Mouse (Mus musculus) intestine, postnatal 0 days (tissue): Measurements from ENCODE around the gene Tceal7. TPM values are rescaled to one million over a fixed set of nuclear protein-coding genes. Genes with fewer than 3 reads are reported as not detected.
"Not testable (repeated sequence)": the region's sequence is repeated elsewhere in the genome, so short reads cannot be mapped to it uniquely, and the experiment has no call there.

Source experiments
- ATAC-seq: fragments of 200-750 bp; cut with Nextera tagmentation; 2 replicates; pipeline ENCODE4 v1.8.0; 2017; ENCODE audit warnings: mild to moderate bottlenecking, moderate TSS enrichment, moderate library complexity
- H3K27ac ChIP-seq: fragments of 300-500 bp; sonication (generic); 2 replicates; pipeline ENCODE4 v1.5.1; 2014; ENCODE audit warnings: mild to moderate bottlenecking, low read depth, low read length, moderate library complexity
- H3K27me3 ChIP-seq: fragments of 300-500 bp; sonication (generic); replicated peaks from 2 replicates; pipeline ENCODE4 v1.6.1; 2014; ENCODE audit warnings: low read length, mixed read lengths; ENCODE audit not compliant: control insufficient read depth, insufficient read depth
- H3K36me3 ChIP-seq: fragments of 300-500 bp; sonication (generic); 2 replicates; pipeline ENCODE4 v1.6.1; 2014; ENCODE audit warnings: mild to moderate bottlenecking, moderate library complexity; ENCODE audit not compliant: control insufficient read depth, insufficient read depth
- H3K4me1 ChIP-seq: fragments of 300-500 bp; sonication (generic); replicated peaks from 2 replicates; pipeline ENCODE4 v1.6.1; 2014; ENCODE audit warnings: antibody characterized with exemption, low read length, mixed read lengths; ENCODE audit not compliant: control insufficient read depth, insufficient read depth
- H3K4me2 ChIP-seq: fragments of 300-500 bp; sonication (generic); replicated peaks from 2 replicates; pipeline ENCODE4 v1.6.1; 2014; ENCODE audit warnings: low read depth, mild to moderate bottlenecking, moderate library complexity
- H3K4me3 ChIP-seq: fragments of 300-500 bp; sonication (generic); 2 replicates; pipeline ENCODE4 v1.5.1; 2014; ENCODE audit warnings: low read depth, low read length
- H3K9ac ChIP-seq: fragments of 300-500 bp; sonication (generic); 2 replicates; pipeline ENCODE4 v1.6.1; 2014; ENCODE audit warnings: mild to moderate bottlenecking, low read depth, low read length
- H3K9me3 ChIP-seq: fragments of 300-500 bp; sonication (generic); 2 replicates; pipeline ENCODE4 v1.6.1; 2016; ENCODE audit warnings: mixed run types; ENCODE audit not compliant: control insufficient read depth
- CTCF ChIP-seq: sonication (generic); IDR thresholded peaks from 2 replicates; pipeline ENCODE4 v1.5.1; 2016; ENCODE audit warnings: low read depth, mild to moderate bottlenecking, control low read depth, antibody characterized with exemption, moderate library complexity
- WGBS: fragments of 180-500 bp; shearing (Covaris S2); extraction: QIAGEN DNeasy Blood & Tissue Kit; methylation state at CpG from one replicate; pipeline ENCODE4 v1.1.7; 2014; 5-methylcytosine and 5-hydroxymethylcytosine counted together
- polyA plus RNA-seq: library from polyadenylated mRNA; unstranded; fragments of >200 nt; fragmentation: Nextera tagmentation; extraction: Ambion mirVana; gene quantifications from 2 replicates; pipeline ENCODE4 v1.2.1, GENCODE M21; 2015

The Tceal7 gene
- 0.37 and 0.58 TPM in 2 replicates for polyA plus RNA-seq

- peak; percentile 60 for ATAC-seq
- H3K27me3 ChIP-seq, H3K27ac ChIP-seq, H3K36me3 ChIP-seq, H3K4me1 ChIP-seq, H3K4me3 ChIP-seq, H3K9me3 ChIP-seq, H3K9ac ChIP-seq: not testable (repeated sequence)
- peak within 1 kb of the TSS; percentile 56 for H3K4me2 ChIP-seq
- 37% methylated on average over 10 of the region's 67 CpGs for WGBS
Measured at GRCm38 (mm10) chrX:136214729-136215677, at the start of gene Tceal7, which contains the start of gene Bex1. TSS of gene Tceal7 (plus strand) at chrX:136214779. TSS of gene Bex1 (minus strand) at chrX:136215513.

- 0 out of 2 replicates have a peak overlapping the region, but pooled peaks have one; percentile 11 for H3K9ac ChIP-seq
- 46% methylated on average over 10 of the region's 10 CpGs for WGBS
- no peaks in the 10 kb centered on the region for H3K27me3 ChIP-seq
- no peak for ATAC-seq
- peak overlapping the region; percentile 57 for H3K4me3 ChIP-seq
- no peaks in the 10 kb centered on the region for H3K9me3 ChIP-seq
- H3K4me1 ChIP-seq = no peaks in the 10 kb centered on the region
- H3K27ac ChIP-seq = no peak overlapping the region
- no peaks in the 10 kb centered on the region for H3K36me3 ChIP-seq
- peak overlapping the region; percentile 68 for H3K4me2 ChIP-seq
- no peak for TF ChIP-seq CTCF
Measured at GRCm38 (mm10) chrX:136170625-136171024, 44.0 kb upstream of the Tceal7 start.

GRCm38 (mm10) chrX:136171189-136172117 is 43.1 kb upstream of the Tceal7 start:
- 24% methylated on average over 24 of the region's 24 CpGs for WGBS
- ATAC-seq = peak; percentile 55; the same call in 1 of the 2 replicates
- no peak for TF ChIP-seq CTCF
- peak overlapping the region; percentile 68 for H3K4me2 ChIP-seq
- no peaks in the 10 kb centered on the region for H3K9me3 ChIP-seq
- H3K27me3 ChIP-seq = no peaks in the 10 kb centered on the region
- no peaks in the 10 kb centered on the region for H3K4me1 ChIP-seq
- peak overlapping the region; percentile 82 for H3K27ac ChIP-seq
- peak overlapping the region; percentile 60 for H3K9ac ChIP-seq
- H3K4me3 ChIP-seq = peak overlapping the region; percentile 57
- no peaks in the 10 kb centered on the region for H3K36me3 ChIP-seq

DNA sequence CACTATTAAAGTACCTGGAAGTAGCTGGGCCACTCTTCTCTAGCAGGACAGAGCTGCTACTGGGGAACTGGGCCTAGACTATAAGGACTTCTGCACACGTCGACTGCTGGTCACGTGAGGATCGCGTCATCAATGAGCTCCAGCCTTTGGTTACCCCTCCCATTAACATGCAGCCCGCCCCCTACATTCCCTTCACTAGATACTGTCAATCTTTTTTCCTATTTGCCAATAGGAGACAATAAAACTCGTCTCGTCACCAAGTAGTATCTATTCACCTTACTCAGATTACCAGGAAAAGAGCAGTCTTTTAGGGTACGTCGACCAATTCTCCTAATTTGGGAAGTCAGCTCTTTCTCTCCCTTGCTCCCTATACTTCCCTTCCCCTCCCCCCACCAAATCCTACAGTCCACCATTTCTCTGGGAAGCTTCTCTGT is 42.4 kb upstream of the Tceal7 start, which contains the start of gene Tceal8:
Gene Tceal8, minus strand, starts transcription at position 225 of the 434 bp plus-strand sequence.
- Histone ChIP-seq H3K4me3 (peak within 1 kb of the TSS; percentile 57), H3K4me1 (no peaks in the 10 kb centered on the region), H3K27ac (peak within 1 kb of the TSS; percentile 82), H3K27me3 (no peaks in the 10 kb centered on the region), H3K9ac (peak within 1 kb of the TSS; percentile 60), H3K4me2 (peak within 1 kb of the TSS; percentile 68), H3K9me3 (no peaks in the 10 kb centered on the region), H3K36me3 (no peaks in the 10 kb centered on the region)
- 21% methylated on average over 10 of the region's 10 CpGs for WGBS
- peak; percentile 95 for ATAC-seq
- peak; percentile 14; the same call in 1 of the 2 replicates for TF ChIP-seq CTCF

GRCm38 (mm10) chrX:136172786-136173185 is 41.8 kb upstream of the Tceal7 start:
- ATAC-seq = no peak
- Histone ChIP-seq H3K9ac (no peak overlapping the region), H3K27me3 (no peaks in the 10 kb centered on the region), H3K4me3 (peak overlapping the region; percentile 57), H3K4me2 (peak overlapping the region; percentile 68), H3K36me3 (no peaks in the 10 kb centered on the region), H3K27ac (no peak overlapping the region), H3K9me3 (no peaks in the 10 kb centered on the region), H3K4me1 (no peaks in the 10 kb centered on the region)
- 34% methylated on average over 10 of the region's 10 CpGs for whole genome bisulfite sequencing
- no peak for TF ChIP-seq CTCF
